In genomic region chr19:47323096-47323849, GRCm38 (mm10) we compare ENCODE assay signal across 13 mouse cellular contexts.
A peak's percentile ranks its signal among the peaks of the same experiment; 100 is the strongest.
DNase-seq lines count a peak whose midpoint lies in the region; ATAC-seq and TF ChIP-seq lines count a peak whose summit lies in the region.
"Had no signal": no experiment of that assay in that cellular context is flagged by ENCODE, and none has a peak within 500 bp of the region (broad histone marks: within the 10 kb centered on the region; RNA-seq: fewer than 3 reads in every experiment).

No protein-coding gene starts in this region.

- ATAC-seq in forebrain, postnatal 0 days, result peak; percentile 64; the same call in 1 of the 2 replicates
- no peak for ATAC-seq in forebrain, embryonic 15.5 days (replicated peaks)
- no peak for ATAC-seq in limb, embryonic 14.5 days (ENCODE audit: low FRiP score, low read depth)
- ATAC-seq in CD4-positive, CD25-positive, alpha-beta regulatory T cell, adult 4 months, result no peak
- ATAC-seq in inflammation-experienced regulatory T-cells, adult 6 months, result no peak

- no peaks in the 10 kb centered on the region for H3K27me3 ChIP-seq in forebrain, postnatal 0 days (ENCODE audit: insufficient read depth, low read length)
- no peaks in the 10 kb centered on the region for H3K27me3 ChIP-seq in forebrain, embryonic 15.5 days
- no peaks in the 10 kb centered on the region for H3K27me3 ChIP-seq in E14TG2a.4 (ENCODE audit: insufficient read depth, low read length)
- no peaks in the 10 kb centered on the region for H3K27me3 ChIP-seq in limb, embryonic 14.5 days (ENCODE audit: control insufficient read depth, insufficient read depth, low read length)

- H3K36me3 ChIP-seq in forebrain, postnatal 0 days (ENCODE audit: insufficient read depth), result no peaks in the 10 kb centered on the region
- no peaks in the 10 kb centered on the region for H3K36me3 ChIP-seq in forebrain, embryonic 15.5 days
- no peaks in the 10 kb centered on the region for H3K36me3 ChIP-seq in E14TG2a.4 (ENCODE audit: insufficient read depth, low read length)
- H3K36me3 ChIP-seq in limb, embryonic 14.5 days (ENCODE audit: control insufficient read depth, insufficient read depth, low read length), result 0 out of 2 replicates have a peak, but pooled peaks cover 3% of the 10 kb centered on the region
- H3K36me3 ChIP-seq: G1E had no signal

- TF ChIP-seq POLR2A in limb, embryonic 14.5 days (IDR thresholded peaks at IDR 0.05; ENCODE audit: borderline replicate concordance, extremely low read depth, insufficient read depth, insufficient read length), result no peak

- no peak overlapping the region for H3K9ac ChIP-seq in forebrain, postnatal 0 days
- no peak overlapping the region for H3K9ac ChIP-seq in forebrain, embryonic 15.5 days (replicated peaks)
- 0 out of 2 replicates have a peak overlapping the region, but pooled peaks have one; percentile 0 for H3K9ac ChIP-seq in limb, embryonic 14.5 days (ENCODE audit: low read depth, low read length, severe bottlenecking)

- TF ChIP-seq CTCF in forebrain, postnatal 0 days (IDR thresholded peaks at IDR 0.05; ENCODE audit: low read depth), result no peak
- no peak for TF ChIP-seq CTCF in left cerebral cortex, adult 2 months (IDR thresholded peaks at IDR 0.05)
- no peak for TF ChIP-seq CTCF in E14TG2a.4 (conservative IDR thresholded peaks at IDR 0.05; ENCODE audit: low read length)

- no peak overlapping the region for H3K4me2 ChIP-seq in forebrain, postnatal 0 days (ENCODE audit: low read depth)
- no peak overlapping the region for H3K4me2 ChIP-seq in forebrain, embryonic 15.5 days (replicated peaks)
- no peak overlapping the region for H3K4me2 ChIP-seq in limb, embryonic 14.5 days (replicated peaks; ENCODE audit: low read depth, low read length, severe bottlenecking)

- WGBS in forebrain, postnatal 0 days, result 61% methylated on average over 11 of the region's 11 CpGs
- WGBS in forebrain, embryonic 15.5 days, result 66% methylated on average over 11 of the region's 11 CpGs
- WGBS in limb, embryonic 14.5 days, result 45% methylated on average over 11 of the region's 11 CpGs

- intact Hi-C loops in left cerebral cortex, postnatal 4 days (cut with DNase I), result no loop called here
- intact Hi-C loops in left cerebral cortex, adult 2 months (cut with DNase I), result no loop called here

- no peaks in the 10 kb centered on the region for H3K9me3 ChIP-seq in forebrain, postnatal 0 days (ENCODE audit: low read length)
- H3K9me3 ChIP-seq in forebrain, embryonic 15.5 days, result no peaks in the 10 kb centered on the region
- no peaks in the 10 kb centered on the region for H3K9me3 ChIP-seq in E14TG2a.4 (ENCODE audit: low read length)
- no peaks in the 10 kb centered on the region for H3K9me3 ChIP-seq in limb, embryonic 14.5 days (ENCODE audit: control insufficient read depth, low read length)
- H3K9me3 ChIP-seq: G1E had no signal

- no peak overlapping the region for H3K27ac ChIP-seq in forebrain, postnatal 0 days (ENCODE audit: low read depth, low read length)
- no peak overlapping the region for H3K27ac ChIP-seq in forebrain, embryonic 15.5 days (replicated peaks)
- no peak overlapping the region for H3K27ac ChIP-seq in left cerebral cortex, adult 2 months
- peak overlapping the region; percentile 29; the same call in 1 of the 2 replicates for H3K27ac ChIP-seq in limb, embryonic 14.5 days (replicated peaks; ENCODE audit: low read depth, low read length)
- H3K27ac ChIP-seq: kidney, postnatal 0 days; macrophage had no signal

- no peaks in the 10 kb centered on the region for H3K4me1 ChIP-seq in forebrain, postnatal 0 days (ENCODE audit: insufficient read depth)
- H3K4me1 ChIP-seq in forebrain, embryonic 15.5 days, result peaks cover 14% of the 10 kb centered on the region
- H3K4me1 ChIP-seq in E14TG2a.4 (replicated peaks; ENCODE audit: low read depth, low read length), result peaks cover 98% of the 10 kb centered on the region
- H3K4me1 ChIP-seq in limb, embryonic 14.5 days (ENCODE audit: control insufficient read depth, insufficient read depth, low read length), result peaks cover 68% of the 10 kb centered on the region

- H3K4me3 ChIP-seq in forebrain, postnatal 0 days (ENCODE audit: low read depth, low read length), result no peak overlapping the region
- no peak overlapping the region for H3K4me3 ChIP-seq in forebrain, embryonic 15.5 days
- H3K4me3 ChIP-seq in left cerebral cortex, adult 2 months, result no peak overlapping the region
- H3K4me3 ChIP-seq in E14TG2a.4 (replicated peaks; ENCODE audit: low read length), result 0 out of 2 replicates have a peak overlapping the region, but pooled peaks have one; percentile 17
- no peak overlapping the region for H3K4me3 ChIP-seq in limb, embryonic 14.5 days (replicated peaks; ENCODE audit: low read length)

- DNase-seq in forebrain, postnatal 0 days, result no peak
- peak; percentile 72 for DNase-seq in left cerebral cortex, postnatal 4 days
- DNase-seq in left cerebral cortex, adult 2 months (ENCODE audit: extremely low spot score in 1 of 2, low spot score in 2 of 2), result no peak
- DNase-seq in limb, embryonic 14.5 days (ENCODE audit: low spot score), result peak; percentile 55
- DNase-seq: adrenal gland, postnatal 36 days; cerebellum, adult 11 months had no signal

Comparison
In these comparisons a context has a peak if more than half of its experiments do, and no peak if none do; other contexts are left out.
1. DNase-seq: peak in left cerebral cortex, postnatal 4 days (single experiment) and limb, embryonic 14.5 days (single experiment); none in forebrain, postnatal 0 days (single experiment) and left cerebral cortex, adult 2 months (0 of 2).